Mouse (Mus musculus) ES-E14 (cell line): Measurements from ENCODE around the gene Map3k11. TPM values are rescaled to one million over a fixed set of nuclear protein-coding genes. Genes with fewer than 3 reads are reported as not detected.

Experiments used
- DNase-seq: peaks from one replicate; pipeline ENCODE4 v3.0.0-alpha.2; 2013; ENCODE audit warnings: low read depth, low spot score
- H3K27ac ChIP-seq: 2 replicates; pipeline ENCODE4 v1.5.1; 2012; ENCODE audit warnings: low read depth, mild to moderate bottlenecking, low read length, moderate library complexity, mixed read lengths; ENCODE audit not compliant: poor library complexity, insufficient read depth, severe bottlenecking
- H3K36me3 ChIP-seq: 2 replicates; pipeline ENCODE4 v1.6.1; 2012; ENCODE audit warnings: mild to moderate bottlenecking, low read length, moderate library complexity, mixed read lengths; ENCODE audit not compliant: control insufficient read depth, poor library complexity, insufficient read depth, severe bottlenecking
- H3K4me1 ChIP-seq, 2 experiments: fragments of 150-350 bp in 1 of 2; sonication (generic) in 1 of 2; 2 replicates each; pipeline ENCODE4 v1.6.1; 2012; ENCODE audit warnings: low read length in 2 of 2, mild to moderate bottlenecking in 1 of 2, mixed read lengths in 1 of 2; ENCODE audit not compliant: control insufficient read depth in 2 of 2, insufficient read depth in 2 of 2, poor library complexity in 1 of 2
- H3K4me3 ChIP-seq, 2 experiments: fragments of 150-350 bp in 1 of 2; sonication (generic) in 1 of 2; 2 replicates each; pipeline ENCODE4 v1.5.1; 2012; ENCODE audit warnings: low read length in 2 of 2, low read depth in 1 of 2, mild to moderate bottlenecking in 1 of 2, mixed read lengths in 1 of 2; ENCODE audit not compliant: insufficient read depth in 1 of 2, poor library complexity in 1 of 2, severe bottlenecking in 1 of 2
- H3K9ac ChIP-seq: 2 replicates; pipeline ENCODE4 v1.6.1; 2012; ENCODE audit warnings: low read depth, mild to moderate bottlenecking, low read length, mixed read lengths; ENCODE audit not compliant: poor library complexity, insufficient read depth, severe bottlenecking
- H3K9me3 ChIP-seq: fragments of 150-350 bp; sonication (generic); 2 replicates; pipeline ENCODE4 v1.6.1; 2012; ENCODE audit warnings: low read depth, mild to moderate bottlenecking, low read length; ENCODE audit not compliant: control insufficient read depth, insufficient read depth
- CHD2 ChIP-seq: IDR thresholded peaks from 2 replicates; pipeline ENCODE4 v1.6.1; 2014; ENCODE audit warnings: mild to moderate bottlenecking, low read depth, low read length, inconsistent platforms
- HCFC1 ChIP-seq: IDR thresholded peaks from 2 replicates; pipeline ENCODE4 v1.6.1; 2012; ENCODE audit warnings: low read length, inconsistent platforms, borderline replicate concordance; ENCODE audit not compliant: insufficient read depth
- MAFK ChIP-seq: IDR thresholded peaks from 2 replicates; pipeline ENCODE4 v1.6.1; 2014; ENCODE audit warnings: mild to moderate bottlenecking, low read depth, low read length, inconsistent platforms; ENCODE audit not compliant: insufficient read depth
- ZC3H11A ChIP-seq: IDR thresholded peaks from 2 replicates; pipeline ENCODE4 v1.6.1; 2012; ENCODE audit warnings: low read depth, mild to moderate bottlenecking, inconsistent platforms, low read length, borderline replicate concordance
- ZNF384 ChIP-seq: IDR thresholded peaks from 2 replicates; pipeline ENCODE4 v1.6.1; 2012; ENCODE audit warnings: low read depth, low read length, inconsistent platforms
- in situ Hi-C, 2 experiments: fragments of 600-800 bp; cut with MboI; formaldehyde crosslinking; loops; one replicate each; pipeline ENCODE4 v1.15.1; 2025; ENCODE audit warnings: low sequenced_read_pairs in 2 of 2, inconsistent platforms in 1 of 2; ENCODE audit not compliant: unreplicated experiment in 2 of 2
- total RNA-seq: library from RNA; depleted of rRNA; stranded (reverse); fragments of 300-350 nt; gene quantifications from 2 replicates; pipeline ENCODE4 v1.2.3, GENCODE M21; 2012

The Map3k11 gene
- total RNA-seq, 1 experiment: 19.3 TPM

- DNase-seq: no peak
- no peak overlapping the region for H3K27ac ChIP-seq
- peaks cover under 1 to 3% of the 10 kb centered on the region in 2 experiments; a peak in 2 of 4 replicates for H3K4me1 ChIP-seq
- no peak for TF ChIP-seq MAFK
- no peak for TF ChIP-seq ZNF384
- no peak for TF ChIP-seq CHD2
- no peak for TF ChIP-seq HCFC1
- TF ChIP-seq ZC3H11A: no peak
- H3K4me3 ChIP-seq: no peak overlapping the region
- no peaks in the 10 kb centered on the region for H3K36me3 ChIP-seq
- in situ Hi-C loops: no loop called here
- H3K9ac ChIP-seq: no peak overlapping the region
- H3K9me3 ChIP-seq: no peaks in the 10 kb centered on the region
Observed at GRCm38 (mm10) chr19:5711907-5712460, 23.4 kb downstream of the Map3k11 start.

GRCm38 (mm10) chr19:5713255-5713654 lies 24.7 kb downstream of the Map3k11 start:
- no peak overlapping the region for H3K4me3 ChIP-seq
- no peaks in the 10 kb centered on the region for H3K36me3 ChIP-seq
- DNase-seq: no peak
- peaks cover 2 to 3% of the 10 kb centered on the region in 2 experiments; a peak in 2 of 4 replicates for H3K4me1 ChIP-seq
- H3K9ac ChIP-seq: no peak overlapping the region
- TF ChIP-seq ZNF384 (no peak), HCFC1 (no peak), ZC3H11A (no peak), MAFK (no peak), CHD2 (no peak)
- H3K27ac ChIP-seq: no peak overlapping the region
- H3K9me3 ChIP-seq: no peaks in the 10 kb centered on the region
- in situ Hi-C loops: no loop called here

- no peaks in the 10 kb centered on the region for H3K9me3 ChIP-seq
- TF ChIP-seq ZC3H11A: no peak
- no peak for TF ChIP-seq MAFK
- no peak for TF ChIP-seq HCFC1
- TF ChIP-seq CHD2: no peak
- no peak for TF ChIP-seq ZNF384
- H3K27ac ChIP-seq: no peak overlapping the region
- in situ Hi-C loops: no loop called here
- no peak overlapping the region for H3K9ac ChIP-seq
- no peak overlapping the region for H3K4me3 ChIP-seq
- peaks cover 2 to 3% of the 10 kb centered on the region in 2 experiments; a peak in 2 of 4 replicates for H3K4me1 ChIP-seq
- DNase-seq: no peak
- H3K36me3 ChIP-seq: no peaks in the 10 kb centered on the region
Observed at GRCm38 (mm10) chr19:5713730-5714129, 25.2 kb downstream of the Map3k11 start.

GRCm38 (mm10) chr19:5715793-5716688 lies 27.5 kb downstream of the Map3k11 start:
- in situ Hi-C loops: no loop called here
- Histone ChIP-seq H3K36me3 (no peaks in the 10 kb centered on the region; the same call in 1 of the 2 replicates), H3K9ac (no peak overlapping the region), H3K4me3 (peak overlapping the region; percentile 42 to 57; a peak in 3 of 4 replicates), H3K27ac (no peak overlapping the region), H3K9me3 (no peaks in the 10 kb centered on the region), H3K4me1 (peaks cover 2 to 5% of the 10 kb centered on the region in 2 experiments; a peak in 2 of 4 replicates)
- TF ChIP-seq ZC3H11A (no peak), CHD2 (no peak)
- DNase-seq: no peak
